Mouse (Mus musculus) lung, adult 2 months (tissue): ENCODE measurements around the gene Atg7.

ENCODE experiments used
- CTCF ChIP-seq: fragments of 200-500 bp; IDR thresholded peaks from 2 replicates; pipeline ENCODE4 v1.5.1; 2011; ENCODE audit warnings: mild to moderate bottlenecking, low read length, control low read depth; ENCODE audit not compliant: insufficient read depth
- POLR2A ChIP-seq: fragments of 200-500 bp; IDR thresholded peaks from 2 replicates; pipeline ENCODE4 v1.6.1; 2011; ENCODE audit warnings: low read depth, mild to moderate bottlenecking, control low read depth, low read length, borderline replicate concordance; ENCODE audit errors: extremely low read depth

DNA sequence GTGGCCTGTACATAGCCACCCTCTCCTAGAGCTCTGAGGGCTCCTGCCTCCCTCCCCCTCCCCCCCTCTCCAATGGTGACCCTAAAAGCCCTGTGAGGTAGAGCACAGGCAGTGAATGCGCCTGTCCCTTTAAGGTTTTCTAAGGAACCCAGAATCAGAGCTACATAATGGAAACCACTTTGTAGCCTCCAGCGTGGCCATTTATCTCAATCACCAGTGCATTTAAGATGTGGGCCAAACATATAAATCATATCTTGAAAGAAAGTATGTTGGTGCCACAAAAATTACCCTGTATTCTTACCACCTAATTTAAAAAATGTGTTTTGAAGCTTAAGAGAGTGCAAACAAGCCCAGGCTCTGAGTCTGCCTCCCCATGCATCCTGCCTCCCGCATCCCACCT is 209.8 kb downstream of the Atg7 start:
- TF ChIP-seq POLR2A (no peak), CTCF (no peak)
